Mouse (Mus musculus) urinary bladder, postnatal 14 days (tissue): ENCODE measurements around the gene Dap.

Source experiments
- DNase-seq: peaks from one replicate; pipeline ENCODE4 v3.0.0; 2021; ENCODE audit warnings: low spot score

The Dap gene

DNA sequence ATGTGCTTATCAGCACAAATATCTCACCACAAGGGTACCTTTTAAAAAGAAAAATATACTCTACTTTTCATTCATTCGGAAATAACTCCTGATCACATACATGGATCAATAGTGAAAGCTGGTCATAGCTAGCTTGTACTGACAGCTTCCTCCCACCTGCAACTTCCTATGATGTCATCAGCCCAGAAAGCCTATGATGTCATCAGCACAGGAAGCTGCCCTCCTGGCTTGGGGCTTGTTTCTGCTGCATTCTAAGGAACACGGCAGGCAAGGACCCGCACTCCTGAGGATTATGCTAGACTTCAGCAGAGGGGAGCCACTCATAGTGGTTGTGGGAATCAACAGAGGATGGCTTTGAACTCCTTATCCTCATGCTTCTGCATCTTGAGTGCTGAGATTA, 80.2 kb downstream of the Dap start:
- DNase-seq = no peak

DNA sequence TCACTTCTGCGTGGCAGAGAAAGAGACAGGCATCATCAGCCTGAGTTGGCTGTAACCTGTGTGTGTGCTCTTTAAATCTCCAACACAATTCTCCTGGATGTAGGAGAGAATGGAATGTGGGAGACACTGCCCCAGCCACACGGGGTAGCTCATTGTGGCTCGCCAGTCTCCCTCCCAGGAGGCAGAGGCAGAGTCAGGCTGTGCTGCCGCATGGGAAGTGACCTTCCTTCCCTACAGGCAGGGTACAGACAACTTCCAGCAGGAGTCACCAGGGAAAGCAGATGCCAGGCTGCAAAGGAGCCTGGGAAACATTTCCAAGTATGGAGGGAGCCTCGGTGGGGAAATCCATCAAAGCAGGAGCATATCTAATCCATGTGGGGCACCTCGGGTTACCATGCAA, 81.1 kb downstream of the Dap start:
- DNase-seq = no peak

DNA sequence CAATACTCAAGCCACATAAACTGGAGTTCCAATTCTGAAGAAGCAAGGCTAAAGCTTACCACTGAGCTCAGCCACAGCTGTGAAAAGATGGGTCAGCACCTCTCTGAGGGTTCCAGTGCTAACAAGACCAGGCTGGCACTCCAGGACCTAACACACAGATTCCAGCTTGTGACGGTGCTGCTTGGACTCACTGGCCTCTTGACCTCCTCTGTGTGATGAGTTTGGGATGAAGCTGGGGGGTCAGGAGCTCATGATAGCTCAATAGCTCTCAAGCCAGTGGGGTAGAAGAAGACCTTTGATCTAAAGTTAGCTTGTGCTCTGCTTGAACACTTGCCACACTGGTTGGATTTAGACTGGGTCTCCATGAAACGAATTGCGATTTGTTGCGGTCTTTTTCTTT, 82.6 kb downstream of the Dap start:
- DNase-seq = no peak

DNA sequence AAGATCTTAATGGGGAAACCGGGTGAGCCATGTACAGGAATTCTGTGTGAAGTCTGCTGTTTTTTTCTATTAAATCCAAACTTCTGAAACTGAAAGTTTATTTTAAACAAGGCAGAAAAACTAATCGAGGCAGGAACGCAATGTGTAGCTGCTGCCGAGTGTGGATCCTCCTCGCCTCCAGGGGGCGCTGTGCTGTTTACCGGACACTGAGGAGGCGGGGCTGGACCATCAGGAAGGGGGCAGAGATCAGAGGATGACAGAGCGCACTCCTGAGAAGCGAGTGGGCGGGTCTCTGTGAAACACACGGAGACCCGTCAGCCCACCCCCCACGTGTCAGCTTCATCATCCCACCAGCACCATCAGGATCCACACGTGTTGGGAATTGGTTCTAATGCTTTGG, 85.4 kb downstream of the Dap start:
- no peak for DNase-seq

DNA sequence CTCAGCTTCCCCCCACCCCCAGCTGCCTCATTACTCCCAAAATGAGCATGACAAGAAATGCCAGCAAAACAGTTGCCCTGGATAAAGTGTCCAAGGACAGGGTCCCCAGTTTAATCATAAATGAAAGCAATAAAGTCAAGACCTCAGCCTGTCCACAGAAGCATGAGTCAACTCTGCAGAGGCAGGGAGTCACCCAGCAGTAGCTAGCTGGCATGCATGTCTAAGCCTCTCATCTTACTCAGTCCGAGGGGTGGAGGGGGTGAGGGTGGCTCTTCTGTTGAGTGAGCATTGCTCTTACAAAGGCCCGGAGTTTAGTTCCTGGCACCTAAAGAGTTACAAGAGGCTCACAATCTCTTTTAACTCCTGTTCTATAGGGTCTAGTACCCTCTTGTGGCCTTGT, 87.9 kb downstream of the Dap start:
- no peak for DNase-seq

DNA sequence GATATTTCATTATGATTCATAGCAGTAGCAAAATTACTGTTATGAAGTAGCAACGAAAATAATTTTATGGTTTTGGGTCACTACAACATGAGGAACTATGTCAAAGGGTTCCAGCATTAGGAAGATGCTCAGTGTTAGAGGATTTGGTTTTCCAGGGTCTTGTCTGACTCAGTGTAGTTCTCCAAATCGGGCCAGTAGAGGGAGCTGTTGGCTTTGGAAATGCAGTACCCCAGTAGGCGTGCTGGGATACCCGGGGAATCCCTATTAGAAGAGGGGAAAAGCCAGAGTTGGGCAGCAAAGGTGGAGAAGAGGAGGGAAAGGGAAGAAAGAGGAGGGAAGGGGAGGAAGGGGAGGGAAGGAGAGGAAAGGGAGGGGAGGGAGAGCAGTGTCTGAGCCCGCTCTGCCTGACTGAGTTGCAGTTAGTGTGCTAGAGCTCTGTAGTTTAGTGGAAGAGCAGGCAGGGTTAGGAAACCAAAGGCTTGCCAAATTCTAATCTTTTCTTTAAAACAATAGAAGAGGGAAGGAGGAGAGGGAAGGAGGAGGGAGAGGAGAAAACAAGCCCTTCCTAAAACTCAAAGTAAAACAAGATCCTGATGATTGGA, 91.6 kb downstream of the Dap start:
- peak; percentile 85 for DNase-seq

DNA sequence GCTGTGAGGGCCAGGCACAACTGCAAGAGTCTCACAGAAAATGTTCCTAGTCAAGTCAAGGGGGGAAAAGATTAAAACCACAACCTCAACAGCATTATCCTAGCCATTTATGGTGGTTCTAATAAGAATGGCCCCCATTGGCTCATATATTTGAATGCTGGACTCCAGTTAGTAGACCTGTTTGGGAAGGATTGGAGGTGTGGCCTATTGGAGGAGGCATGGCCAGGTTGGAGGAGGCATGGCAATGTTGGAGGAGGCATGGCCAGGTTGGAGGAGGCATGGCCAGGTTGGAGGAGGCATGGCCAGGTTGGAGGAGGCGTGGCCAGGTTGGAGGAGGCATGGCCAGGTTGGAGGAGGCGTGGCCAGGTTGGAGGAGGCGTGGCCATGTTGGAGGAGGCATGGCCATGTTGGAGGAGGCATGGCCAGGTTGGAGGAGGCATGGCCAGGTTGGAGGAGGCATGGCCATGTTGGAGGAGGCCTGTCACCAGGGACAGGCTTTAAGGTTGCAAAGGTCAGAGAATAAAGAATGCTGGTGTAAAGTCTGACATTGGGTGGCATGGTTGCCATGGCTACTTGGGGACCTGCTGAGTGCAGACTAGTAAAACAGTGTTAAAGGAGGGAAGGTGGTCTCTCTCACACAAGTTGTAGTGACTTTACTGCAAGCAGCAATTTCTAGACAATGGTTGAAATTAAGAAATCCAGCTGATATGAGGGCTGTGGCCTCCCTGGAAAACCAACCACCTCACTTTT, 93.1 kb downstream of the Dap start:
- no peak for DNase-seq

DNA sequence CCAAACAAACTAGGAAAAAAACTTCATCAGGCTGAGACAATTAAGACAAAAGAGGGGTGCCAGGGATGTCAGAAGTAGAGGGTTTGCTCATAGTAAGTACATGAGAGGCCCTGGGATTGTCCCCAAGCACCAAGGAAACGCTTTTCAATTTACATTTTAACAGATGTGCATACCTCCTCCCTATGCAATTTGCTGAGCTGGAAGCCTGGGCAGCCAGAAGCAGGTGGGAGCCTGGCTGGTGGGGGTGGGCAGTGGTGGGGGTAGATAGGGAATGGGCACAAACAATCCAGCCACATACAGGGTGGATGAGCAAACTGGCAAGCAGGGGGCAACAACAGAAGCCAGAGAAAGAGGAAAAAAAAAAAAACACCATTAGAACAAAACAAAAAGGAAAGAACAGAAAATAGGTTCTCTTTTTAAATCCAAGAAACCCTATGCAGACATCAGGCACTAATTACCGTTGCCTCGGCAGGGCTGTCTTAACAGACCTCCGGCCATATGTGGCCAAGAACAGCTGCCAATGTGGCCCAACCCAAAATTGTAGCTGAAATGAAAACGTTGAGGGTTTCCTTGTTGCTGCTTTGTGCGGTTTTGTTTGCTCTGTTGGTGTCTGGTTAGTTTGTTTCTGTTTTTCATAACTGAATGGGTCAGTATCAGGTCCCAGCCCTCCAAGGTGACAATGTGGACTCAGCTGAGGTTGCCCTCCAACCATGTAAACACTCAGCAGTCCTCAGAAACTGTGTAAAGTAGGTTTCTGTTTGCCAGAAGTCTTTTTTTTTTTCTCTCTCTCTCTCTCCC, 94.2 kb downstream of the Dap start:
- no peak for DNase-seq

DNA sequence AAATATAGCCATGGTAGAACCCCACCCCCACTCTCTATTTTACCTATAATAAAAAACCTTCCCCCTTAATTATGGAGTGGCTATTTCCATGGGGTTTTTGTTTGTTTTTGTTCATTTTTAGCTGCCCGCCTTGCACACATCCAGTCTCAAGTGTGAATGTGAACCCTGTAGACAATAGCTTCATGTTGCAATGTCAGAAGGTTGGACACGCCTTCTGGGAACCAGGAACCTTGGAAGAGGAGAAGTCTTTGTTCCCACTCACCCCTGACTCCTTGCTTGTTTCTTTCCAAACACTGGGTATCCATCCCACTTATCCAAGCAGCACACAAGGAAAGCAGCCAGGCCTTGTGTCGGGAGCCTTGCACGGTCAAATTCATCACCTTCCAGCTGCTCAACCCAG, 94.9 kb downstream of the Dap start:
- no peak for DNase-seq

DNA sequence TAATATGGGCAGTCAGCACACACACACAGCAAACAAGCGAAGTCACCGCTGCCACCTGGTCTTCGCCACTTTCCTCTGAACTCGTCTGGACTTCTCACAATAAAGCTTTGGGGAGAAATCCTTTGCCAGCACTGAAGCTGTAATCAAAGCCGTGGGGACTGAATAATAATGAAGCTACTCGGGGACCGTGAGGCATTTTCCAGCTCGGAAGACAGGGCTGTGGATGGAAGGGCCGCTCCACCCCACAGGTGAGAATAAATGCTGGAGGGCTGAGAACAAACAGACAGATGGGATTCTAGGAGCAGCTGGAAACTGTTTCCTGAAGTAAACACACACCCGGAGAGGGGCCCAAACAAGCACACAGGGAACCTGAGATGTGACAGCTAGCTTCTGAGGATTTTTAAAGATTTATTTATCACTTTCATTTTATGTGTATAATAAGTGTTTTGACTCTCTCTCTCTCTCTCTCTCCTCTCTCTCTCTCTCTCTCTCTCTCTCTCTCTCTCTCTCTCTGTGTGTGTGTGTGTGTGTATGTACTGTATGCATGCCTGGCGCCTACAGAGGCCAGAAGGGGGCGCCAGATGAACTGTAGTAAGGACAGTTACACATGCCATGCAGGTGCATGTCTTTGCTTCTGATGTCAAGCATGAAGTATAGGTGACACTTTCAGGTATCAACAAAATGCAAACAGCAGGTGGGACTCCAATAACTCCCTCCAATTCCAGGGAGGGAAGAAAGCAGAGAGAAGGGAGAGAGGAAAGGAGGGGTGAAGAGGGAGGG, 96.7 kb downstream of the Dap start:
- DNase-seq = no peak

DNA sequence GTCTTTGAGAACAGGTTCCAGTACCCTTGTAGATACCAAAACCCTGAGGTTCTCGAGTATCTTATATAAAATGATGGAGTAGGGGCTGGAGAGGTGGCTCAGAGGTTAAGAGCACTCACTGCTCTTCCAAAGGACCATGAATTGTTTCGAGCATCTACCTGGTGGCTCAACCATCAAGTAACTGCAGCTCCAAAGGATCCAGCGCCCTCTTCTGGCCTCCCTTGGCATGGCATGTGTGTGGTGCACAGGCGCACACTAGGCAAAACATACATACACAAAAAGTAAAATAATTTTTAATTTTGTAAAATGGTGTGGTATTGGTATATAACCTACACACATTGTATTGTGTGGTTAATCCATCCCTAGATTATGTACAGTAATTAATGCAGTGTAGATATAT, 99.6 kb downstream of the Dap start:
- no peak for DNase-seq
